Mouse (Mus musculus) E14TG2a.4 (cell line): ENCODE data around the gene Rmnd1.

Source experiments
- CTCF ChIP-seq: conservative IDR thresholded peaks from 2 replicates; pipeline ENCODE4 v1.5.1; 2014; ENCODE audit warnings: low read length
- POU5F1 ChIP-seq: IDR thresholded peaks from 2 replicates; pipeline ENCODE4 v1.6.1; 2014; ENCODE audit warnings: low read length, borderline replicate concordance

GRCm38 (mm10) chr10:4398058-4398457 is 34.1 kb downstream of the Rmnd1 start:
- no peak for TF ChIP-seq CTCF
- no peak for TF ChIP-seq POU5F1
